Mouse (Mus musculus) left cerebral cortex, postnatal 4 days (tissue): ENCODE measurements around the gene Gh. TPM values are rescaled to one million over a fixed set of nuclear protein-coding genes. Genes with fewer than 3 reads are reported as not detected.

Experiments used
- DNase-seq: peaks from one replicate; pipeline ENCODE4 v3.0.0-alpha.2; 2022
- intact Hi-C: fragments of 180-260 bp; cut with DNase I; formaldehyde crosslinking; loops from one replicate; pipeline ENCODE4 v1.15.1; 2025
- total RNA-seq, 2 experiments: library from RNA; stranded (reverse); gene quantifications; 2 replicates each; pipeline ENCODE4 v1.2.3; 2021

Gene Gh
- total RNA-seq, 2 experiments from 2014 or later, result not detected

DNA sequence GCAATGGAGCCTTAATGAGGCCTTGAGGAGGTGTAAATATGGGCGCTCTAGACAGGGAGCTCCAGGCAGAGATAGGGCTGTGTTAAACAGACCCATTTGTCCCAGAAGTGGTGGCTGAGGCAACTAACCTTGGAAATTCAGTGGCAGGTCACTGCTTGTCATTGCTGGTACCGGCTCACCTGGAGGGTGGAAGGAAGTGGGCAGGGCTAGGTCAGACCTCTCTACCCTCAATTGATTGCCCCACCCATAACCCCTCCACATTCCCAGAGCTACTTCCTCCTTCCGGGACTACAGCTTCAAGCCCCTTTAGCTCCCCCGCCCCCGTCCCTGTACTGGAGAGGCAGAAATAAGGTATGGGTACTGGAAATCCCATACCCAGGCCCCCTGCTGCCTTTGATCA is 11.9 kb upstream of the Gh start:
- DNase-seq, result no peak
- intact Hi-C loops, result no loop called here

DNA sequence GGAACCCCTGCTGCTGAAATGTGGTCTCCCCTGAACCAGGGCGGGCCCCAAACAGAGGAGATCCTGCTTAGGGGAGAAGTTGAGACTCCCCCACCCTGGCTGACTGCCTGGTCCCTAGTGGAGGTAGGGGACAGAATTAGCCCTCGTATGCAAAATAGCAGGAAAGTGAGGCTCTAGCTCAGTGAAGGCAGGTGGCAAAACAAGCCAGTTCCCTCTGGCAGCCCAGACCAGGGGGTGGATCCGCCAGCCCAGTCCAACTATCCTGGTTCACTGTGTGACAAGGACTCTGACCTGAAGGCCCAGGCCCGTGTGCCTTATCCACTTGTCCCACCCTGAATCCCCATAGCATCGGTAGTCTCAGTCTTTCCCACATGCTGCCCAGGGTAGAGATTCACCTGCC is 8.5 kb upstream of the Gh start:
- DNase-seq, result no peak
- intact Hi-C loops, result no loop called here

DNA sequence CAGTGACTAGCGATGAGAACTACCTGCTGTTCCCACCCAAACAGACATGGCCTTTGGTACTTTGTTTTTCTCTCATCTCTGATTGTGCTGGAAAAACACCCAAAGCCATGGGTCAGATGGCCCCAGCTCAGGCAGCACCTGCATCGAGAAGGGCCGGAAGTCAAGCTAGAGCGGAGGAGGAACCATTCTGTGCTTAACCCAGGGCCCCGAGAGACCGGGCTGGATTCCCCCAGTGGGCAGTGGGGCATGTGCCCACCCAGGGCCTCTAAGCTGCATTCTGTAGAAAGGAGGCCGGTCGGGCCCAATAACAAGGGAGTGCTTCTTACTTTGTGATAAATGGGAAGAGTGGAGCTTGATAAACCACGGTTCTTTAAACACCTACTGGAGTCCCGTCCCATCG is 6.5 kb upstream of the Gh start:
- intact Hi-C loops, result no loop called here
- no peak for DNase-seq

DNA sequence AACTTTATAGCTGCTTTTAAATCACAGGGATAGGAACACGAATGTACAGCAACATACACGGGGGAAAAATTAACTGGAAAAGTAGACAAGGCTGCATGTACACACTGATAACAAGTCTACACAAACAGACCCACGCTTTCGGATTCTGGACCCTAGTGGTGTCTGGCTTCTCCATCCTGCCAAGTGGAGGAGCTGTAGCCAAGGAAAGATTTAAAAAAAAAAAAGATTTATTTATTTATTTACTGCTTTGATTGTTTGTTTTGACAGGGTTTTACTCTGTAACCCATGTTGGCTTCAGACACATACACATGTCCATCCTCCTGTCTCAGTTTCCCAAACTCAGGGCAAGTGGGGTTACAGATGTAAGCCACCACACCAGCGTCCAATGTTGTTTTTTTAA is 5.8 kb upstream of the Gh start:
- DNase-seq, result no peak
- intact Hi-C loops, result no loop called here

DNA sequence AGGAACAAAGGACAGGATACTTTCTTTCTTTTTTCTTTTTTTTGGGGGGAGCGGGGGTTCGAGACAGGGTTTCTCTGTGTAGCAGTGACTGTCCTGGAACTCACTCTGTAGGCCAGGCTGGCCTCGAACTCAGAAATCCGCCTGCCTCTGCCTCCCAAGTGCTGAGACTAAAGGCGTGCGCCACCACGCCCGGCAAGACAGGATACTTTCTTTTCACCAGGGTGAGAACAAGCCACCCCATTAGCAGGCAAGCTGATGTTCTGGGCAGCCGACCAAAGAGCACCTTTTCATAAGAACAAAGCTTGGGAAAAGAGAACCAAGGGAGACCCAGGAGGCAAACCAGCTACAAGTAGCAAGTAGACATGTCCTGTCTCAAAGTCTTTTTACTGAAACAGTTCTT is 5.1 kb upstream of the Gh start:
- DNase-seq, result no peak
- intact Hi-C loops, result no loop called here

DNA sequence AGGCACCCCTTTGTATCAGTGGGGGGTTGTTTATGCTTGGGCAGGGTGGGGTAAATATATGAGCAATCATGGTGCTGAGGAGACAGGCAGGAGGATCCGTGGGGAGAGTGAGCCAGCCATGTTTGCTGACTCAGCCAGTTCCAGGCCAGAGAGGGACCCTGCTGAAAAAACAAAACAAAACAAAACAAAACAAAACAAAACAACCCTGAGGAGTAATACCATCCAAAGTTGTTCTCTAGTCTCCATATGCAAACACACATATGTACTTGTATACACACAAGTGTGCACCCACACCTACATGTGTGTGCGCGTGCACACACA is 4.4 kb upstream of the Gh start:
- intact Hi-C loops, result no loop called here
- DNase-seq, result no peak

DNA sequence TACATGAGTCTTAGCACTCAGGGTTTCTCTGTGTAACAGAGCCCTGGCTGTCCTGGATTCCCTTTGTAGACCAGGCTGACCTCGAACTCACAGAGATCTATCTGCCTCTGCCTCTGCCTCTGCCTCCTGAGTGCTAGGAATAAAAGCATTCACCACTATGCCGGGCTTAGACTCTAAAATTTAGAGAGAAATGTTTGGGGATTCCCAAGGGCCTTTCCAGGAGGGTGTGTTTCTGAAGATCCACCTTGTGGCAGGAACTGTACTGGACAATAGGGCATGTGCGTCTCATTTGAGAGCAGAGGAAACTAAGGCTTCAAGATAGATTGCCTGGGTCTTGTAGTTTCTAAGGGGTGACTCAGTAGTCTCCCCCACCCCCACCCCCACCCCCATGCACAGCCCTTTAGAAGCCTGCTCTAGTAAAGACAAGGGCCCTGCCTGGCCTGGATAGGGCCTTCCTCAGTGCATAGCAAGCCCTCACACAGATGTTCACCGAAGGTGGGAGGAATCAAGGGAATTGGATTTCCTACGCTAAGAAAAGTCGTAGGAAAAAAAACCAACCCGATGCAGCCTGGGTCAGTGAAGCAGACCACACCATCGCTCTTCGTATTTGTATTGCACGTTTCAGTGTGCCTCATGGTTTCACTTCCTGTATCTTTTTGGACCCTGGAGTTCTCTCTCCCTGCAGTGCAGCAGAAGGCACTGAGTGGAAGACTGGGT is 3.8 kb upstream of the Gh start:
- intact Hi-C loops, result no loop called here

DNA sequence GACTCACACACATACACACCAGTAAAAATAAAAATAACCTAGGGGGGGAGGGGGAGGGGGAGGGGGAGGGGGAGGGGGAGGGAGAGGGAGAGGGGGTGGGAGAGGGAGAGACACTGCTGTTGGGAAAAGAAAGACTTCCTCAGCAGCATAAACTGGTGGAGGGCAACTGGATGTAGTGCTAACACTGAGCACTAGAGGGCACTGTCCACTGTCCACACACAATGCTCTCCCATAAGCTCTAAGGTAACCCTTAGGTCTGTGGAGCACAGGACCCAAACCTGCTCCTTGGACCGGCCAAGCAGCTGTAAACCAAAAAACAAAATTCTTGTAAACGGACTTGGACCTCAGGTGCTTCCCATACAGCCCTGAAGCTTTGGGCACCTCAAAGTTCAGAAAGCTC is 969 bp upstream of the Gh start:
- DNase-seq, result peak; percentile 60

More for the DNA sequence above, 3.8 kb upstream of the Gh start:
- DNase-seq, result no peak

DNA sequence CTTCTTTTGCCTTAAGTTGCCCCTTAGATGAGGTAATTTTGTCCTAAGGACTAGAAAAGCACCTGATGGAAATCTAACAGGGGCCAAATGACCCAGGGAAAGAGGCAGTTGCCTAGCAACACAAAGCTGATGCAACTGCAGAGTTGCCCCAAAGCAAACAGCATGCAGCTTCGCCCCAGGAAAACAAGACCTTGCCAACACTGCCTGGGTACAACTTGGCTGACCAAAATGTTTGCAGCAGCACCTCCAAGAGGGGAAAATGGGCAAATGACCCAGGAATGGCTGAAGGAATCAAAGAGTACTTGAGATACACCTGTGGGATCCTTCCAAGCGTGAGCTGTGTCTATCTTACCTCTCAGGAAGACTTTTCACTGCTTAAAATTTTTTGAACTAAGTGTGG is 9.8 kb downstream of the Gh start:
- DNase-seq, result peak; percentile 77
- intact Hi-C loops, result no loop called here

More for the DNA sequence above, 969 bp upstream of the Gh start:
- intact Hi-C loops, result no loop called here

DNA sequence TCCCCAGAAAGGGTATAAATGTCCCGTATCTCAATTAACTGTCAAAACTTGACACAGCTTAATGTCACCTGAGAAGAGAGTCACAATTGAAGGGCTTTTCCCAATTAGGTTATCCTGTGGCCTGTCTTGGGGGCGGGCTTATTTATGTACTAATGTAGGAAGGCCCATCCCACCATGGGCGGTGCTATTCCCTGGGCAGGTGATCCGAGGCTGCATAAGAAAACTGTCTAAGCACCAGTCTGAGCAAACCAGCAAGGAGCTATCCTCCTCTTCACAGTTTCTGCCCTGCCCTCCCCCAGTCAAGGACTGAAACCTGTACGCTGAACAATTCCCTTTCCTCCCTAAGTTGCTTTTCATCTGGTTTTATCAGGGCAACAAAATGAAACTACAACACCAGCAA is 11.3 kb downstream of the Gh start:
- no peak for DNase-seq
- intact Hi-C loops, result no loop called here

DNA sequence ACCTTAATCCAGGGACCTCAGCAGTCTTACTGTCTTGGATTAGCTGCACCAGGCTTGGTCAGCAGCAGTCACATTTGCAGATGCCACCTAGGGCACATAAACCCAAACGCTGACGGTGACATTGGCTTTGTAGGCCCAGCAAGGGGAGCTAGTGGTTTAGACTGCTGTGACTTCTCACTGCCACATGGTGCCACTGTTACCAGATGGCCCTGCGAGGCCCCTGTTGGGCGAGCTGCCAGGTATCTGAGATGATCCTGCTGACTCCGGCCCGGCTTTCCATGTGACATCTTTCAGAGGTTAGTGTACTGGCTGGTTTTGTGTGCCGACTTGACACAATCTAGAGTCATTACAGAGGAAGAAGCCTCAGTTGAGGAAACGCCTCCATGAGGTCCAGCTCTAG is 12.3 kb downstream of the Gh start:
- intact Hi-C loops, result no loop called here
- peak; percentile 93 for DNase-seq

DNA sequence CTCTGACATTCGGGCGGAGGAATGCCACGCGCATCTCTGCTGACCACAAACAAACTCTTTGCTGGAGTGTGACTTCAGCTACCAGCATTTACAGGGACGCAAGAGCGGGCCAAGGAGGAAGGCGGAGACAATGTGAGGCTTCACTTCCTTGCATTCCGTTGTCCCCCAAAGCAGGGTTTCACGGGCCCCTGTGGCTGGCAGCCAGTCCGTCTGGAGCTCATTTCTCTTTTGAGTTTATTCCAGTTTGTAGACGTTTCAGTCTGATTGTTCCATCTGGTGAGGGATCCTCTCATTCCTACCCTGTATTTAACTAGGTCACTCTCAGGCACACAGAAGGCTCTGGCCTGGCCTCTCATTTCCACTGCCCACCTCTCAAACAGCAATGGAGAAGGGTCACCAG is 14.7 kb downstream of the Gh start:
- intact Hi-C loops, result no loop called here
- no peak for DNase-seq

DNA sequence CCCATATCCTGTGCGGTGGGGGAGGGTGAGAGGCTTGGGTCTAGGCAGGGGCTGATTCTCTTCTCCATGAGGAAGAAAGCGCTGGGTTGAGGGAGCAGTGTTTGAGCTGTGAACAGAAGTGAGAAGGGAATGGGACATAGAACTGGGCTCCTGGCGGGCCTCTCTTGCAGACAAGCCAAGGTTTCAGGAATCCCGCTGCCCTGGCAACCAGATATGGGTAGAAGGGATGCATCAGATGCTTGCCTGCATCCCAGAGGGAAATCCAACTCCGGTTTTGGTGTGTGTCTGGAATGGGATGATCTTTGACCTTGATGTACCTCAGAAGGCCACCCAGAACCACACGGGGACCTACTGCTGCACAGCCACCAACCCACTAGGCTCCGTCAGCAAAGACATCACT is 15.5 kb downstream of the Gh start:
- intact Hi-C loops, result no loop called here
- no peak for DNase-seq

DNA sequence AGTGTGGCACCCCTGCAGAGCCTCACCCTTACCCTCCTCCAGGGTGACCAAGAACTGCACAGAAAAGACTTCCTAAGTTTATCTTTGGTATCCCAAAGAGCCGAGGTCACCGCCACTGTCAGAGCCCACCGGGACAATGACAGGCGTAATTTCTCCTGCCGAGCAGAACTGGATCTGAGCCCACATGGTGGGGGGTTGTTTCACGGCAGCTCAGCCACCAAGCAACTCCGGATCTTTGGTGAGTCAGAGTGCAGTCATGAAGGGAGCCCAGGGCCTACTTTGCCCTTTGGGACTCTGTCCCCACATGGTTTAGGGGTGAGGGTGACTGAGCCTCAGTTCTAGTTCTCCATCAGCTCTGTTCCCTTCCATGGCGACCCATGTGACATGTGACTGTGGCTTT is 17.5 kb downstream of the Gh start:
- no peak for DNase-seq
- intact Hi-C loops, result no loop called here

DNA sequence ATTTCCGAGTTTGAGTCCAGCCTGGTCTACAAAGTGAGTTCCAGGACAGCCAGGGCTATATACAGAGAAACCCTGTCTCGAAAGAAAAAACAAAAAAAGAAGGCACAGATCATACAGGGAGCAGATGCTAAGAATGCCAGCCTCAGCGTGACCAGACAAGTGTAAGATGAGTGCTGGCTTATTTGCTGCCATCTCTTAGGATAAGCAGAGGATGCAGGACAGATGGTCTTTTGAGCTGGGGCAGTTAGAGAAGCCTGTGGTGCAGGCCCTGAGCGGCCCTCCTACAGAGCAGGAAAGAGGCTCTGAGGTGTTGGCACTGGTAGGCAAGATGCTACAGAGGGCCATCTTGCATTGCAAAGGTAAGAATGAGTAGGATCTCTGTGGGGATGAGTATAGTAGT is 18.3 kb downstream of the Gh start:
- intact Hi-C loops, result no loop called here
- no peak for DNase-seq

DNA sequence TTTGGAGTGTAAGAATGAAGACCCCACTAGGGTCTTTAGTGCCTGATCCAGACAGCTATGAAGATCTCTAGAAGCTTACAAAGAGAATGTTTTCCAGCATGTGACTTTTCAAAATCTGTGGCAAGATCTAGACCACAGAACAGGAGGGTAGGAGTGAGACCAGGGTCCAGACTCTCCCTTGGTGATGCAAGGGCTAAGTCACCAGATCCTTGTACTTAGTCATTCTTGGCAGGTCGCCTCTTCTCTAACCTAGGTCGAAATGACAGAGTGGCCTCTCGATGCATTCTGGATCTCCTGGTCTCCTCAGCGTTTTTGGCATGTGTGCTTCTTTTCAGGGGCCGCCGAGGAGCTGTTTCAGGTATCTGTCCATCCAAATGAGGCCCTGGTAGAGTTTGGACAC is 19.2 kb downstream of the Gh start:
- DNase-seq, result no peak
- intact Hi-C loops, result no loop called here

DNA sequence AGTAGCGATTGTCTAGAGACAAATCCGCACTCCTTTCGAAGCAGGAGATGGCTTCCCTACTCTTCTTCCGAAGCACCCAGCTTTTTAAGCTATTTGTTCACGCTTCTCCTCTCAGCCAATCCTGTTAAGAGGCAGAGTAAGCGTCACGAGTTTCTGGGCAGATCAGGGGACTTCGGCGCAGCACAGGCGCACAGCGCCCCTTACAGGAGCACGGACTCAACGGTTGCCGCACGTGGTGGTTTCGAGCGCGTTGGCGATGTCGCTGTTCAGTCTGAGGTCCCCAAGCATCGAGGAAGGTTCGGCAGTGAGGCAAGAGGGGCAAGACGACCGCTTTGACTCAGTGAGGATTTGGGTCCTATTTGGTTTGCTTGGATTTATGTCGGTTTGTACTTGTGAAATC is 25.2 kb downstream of the Gh start, which contains the start of gene Tcam1:
TSS of gene Tcam1 (plus strand) at position 219 of the 400 bp plus-strand sequence.
- intact Hi-C loops, result no loop called here
- peak; percentile 93 for DNase-seq

DNA sequence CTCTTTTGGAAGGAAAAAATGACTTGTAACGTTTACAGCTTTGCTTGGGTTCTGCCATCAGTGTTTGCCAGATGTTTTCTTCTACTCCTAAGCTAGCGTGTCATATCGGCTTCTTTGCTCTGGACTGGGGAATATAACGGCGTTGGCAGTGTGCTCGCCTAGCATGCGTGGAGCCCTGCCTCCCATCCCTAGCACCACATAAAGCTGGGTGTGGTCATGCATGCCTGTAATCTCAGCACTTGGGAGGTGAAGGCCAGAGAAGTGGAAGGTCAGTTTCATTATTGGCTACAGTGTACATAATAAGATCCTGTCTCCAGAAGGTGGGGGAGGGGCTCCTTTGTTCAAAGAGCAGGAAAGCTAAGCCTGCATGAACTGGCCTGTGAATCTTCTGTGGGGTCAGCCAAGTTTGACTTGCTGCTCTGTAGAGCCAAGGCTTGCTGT is 26.7 kb downstream of the Gh start:
- no peak for DNase-seq
- intact Hi-C loops, result no loop called here

DNA sequence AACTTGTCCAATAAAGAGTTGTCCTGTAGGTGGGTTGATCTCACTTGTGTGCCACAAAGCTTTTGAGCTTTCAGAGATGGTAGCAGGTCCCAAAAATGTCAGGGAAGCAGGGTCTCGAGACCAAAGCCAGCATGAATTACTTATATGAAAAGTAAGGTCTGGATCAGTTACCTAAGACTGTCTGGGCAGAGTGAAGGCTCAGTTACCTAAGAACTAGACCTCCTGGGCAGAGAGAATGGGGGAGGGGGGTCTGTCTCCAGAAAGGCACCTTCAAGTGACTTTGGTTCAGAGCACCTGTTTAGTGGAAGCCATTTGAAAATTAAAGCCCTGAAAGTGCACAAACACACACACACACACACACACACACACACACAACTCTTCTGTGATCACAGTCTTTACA is 27.3 kb downstream of the Gh start:
- intact Hi-C loops, result no loop called here

DNA sequence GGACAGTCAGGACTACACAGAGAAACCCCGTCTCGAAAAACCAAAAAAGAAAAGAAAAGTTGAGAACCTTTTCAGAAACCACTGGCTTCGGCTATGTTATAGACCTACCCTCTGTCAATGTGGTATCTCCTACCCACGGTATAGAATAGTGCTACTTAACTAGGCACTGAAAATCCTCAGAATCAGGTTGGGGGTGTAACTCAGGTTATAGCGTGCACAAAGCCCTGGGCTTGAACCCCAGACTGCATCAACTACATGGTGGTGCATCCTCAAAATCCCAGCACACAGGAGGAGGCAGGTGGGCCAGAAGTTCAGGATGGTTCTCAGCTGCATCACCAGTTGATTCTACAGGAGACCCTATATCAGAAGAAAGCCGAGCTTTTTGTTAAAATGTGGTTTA is 27.9 kb downstream of the Gh start:
- intact Hi-C loops, result no loop called here
- no peak for DNase-seq

More for the DNA sequence above, 27.3 kb downstream of the Gh start:
- DNase-seq, result no peak

DNA sequence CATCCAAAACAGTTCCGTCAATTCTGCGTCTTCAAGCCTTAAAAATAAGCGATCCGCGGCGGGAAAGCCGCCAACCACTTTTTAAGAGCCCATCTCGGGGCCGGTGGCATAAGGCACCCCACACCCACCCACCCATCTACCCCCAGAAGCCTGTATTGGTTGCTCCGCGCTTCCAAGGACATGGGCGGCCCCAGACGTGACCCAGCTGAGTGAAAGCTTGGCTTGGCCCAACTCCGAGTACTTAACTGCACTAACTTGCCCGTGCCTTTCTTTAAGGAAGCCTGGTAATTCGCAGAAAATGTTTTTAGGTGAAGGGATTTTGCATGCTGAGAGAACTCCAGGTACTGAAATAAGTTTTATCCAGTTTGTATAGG is 28.4 kb downstream of the Gh start:
- intact Hi-C loops, result no loop called here
- no peak for DNase-seq

DNA sequence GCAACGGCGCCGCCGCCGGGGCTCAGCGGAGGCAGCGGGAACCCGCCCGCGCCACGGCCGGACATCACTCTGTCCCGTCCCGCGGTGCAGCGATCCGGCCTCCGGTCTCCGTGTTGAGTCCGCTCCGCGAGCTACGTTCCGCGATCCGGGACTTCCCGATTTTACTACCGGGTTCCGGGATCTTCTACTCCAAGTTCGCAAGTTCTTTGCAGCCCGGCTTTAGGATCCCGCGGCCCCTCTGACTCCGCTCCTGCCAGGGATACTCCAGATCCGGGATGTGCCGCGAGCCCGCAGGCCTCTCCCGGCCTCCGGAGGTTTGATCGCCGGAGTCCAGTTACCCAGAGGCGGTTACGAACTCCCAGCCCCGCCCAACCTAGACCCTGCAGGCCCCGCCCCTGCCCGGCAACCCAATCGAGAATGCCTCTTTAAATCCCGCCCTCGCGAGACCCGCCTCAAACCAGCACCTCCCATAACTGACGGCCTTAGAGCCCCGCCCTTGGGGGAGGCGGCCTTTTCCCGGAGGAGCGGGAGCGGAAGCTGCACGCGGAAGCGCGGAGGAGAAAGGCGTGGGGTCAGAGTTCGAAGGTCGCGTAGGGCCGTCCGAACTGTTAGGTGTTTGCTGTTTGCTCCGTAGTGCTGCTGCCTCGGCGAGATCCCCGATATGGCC is 28.9 kb downstream of the Gh start, which contains the start of gene Smarcd2:
TSS of gene Smarcd2 (minus strand) at position 329 of the 667 bp plus-strand sequence.
- intact Hi-C loops, result no loop called here
- peak; percentile 100 for DNase-seq
